Mouse (Mus musculus) limb, embryonic 10.5 days (tissue): ENCODE measurements around the gene Magi1. TPM values are rescaled to one million over a fixed set of nuclear protein-coding genes. Genes with fewer than 3 reads are reported as not detected.
A peak's percentile ranks its signal among the peaks of the same experiment; 100 is the strongest.

Experiments used
- DNase-seq: peaks from one replicate; pipeline ENCODE4 v3.0.0-alpha.2; 2017; ENCODE audit warnings: low spot score
- H3K27ac ChIP-seq: fragments of 300-500 bp; sonication (generic); 2 replicates; pipeline ENCODE4 v1.5.1; 2016; ENCODE audit warnings: mild to moderate bottlenecking
- H3K27me3 ChIP-seq: fragments of 300-500 bp; sonication (generic); 2 replicates; pipeline ENCODE4 v1.6.1; 2016; ENCODE audit warnings: low read depth, mild to moderate bottlenecking; ENCODE audit not compliant: poor library complexity, severe bottlenecking
- H3K36me3 ChIP-seq: fragments of 300-500 bp; sonication (generic); 2 replicates; pipeline ENCODE4 v1.6.1; 2016; ENCODE audit warnings: mild to moderate bottlenecking, moderate library complexity
- H3K4me1 ChIP-seq: fragments of 300-500 bp; sonication (generic); 2 replicates; pipeline ENCODE4 v1.6.1; 2016
- H3K4me3 ChIP-seq: fragments of 300-500 bp; sonication (generic); 2 replicates; pipeline ENCODE4 v1.5.1; 2016; ENCODE audit warnings: mild to moderate bottlenecking, moderate library complexity
- H3K9me3 ChIP-seq: fragments of 300-500 bp; sonication (generic); replicated peaks from 2 replicates; pipeline ENCODE4 v1.6.1; 2016; ENCODE audit warnings: mild to moderate bottlenecking
- WGBS: fragments of 180-500 bp; shearing (Covaris S2); methylation state at CpG from one replicate; pipeline ENCODE4 v1.1.7; 2016; 5-methylcytosine and 5-hydroxymethylcytosine counted together
- polyA plus RNA-seq: library from polyadenylated mRNA; unstranded; fragments of >200 nt; fragmentation: Nextera tagmentation; extraction: Ambion mirVana; gene quantifications from 2 replicates; pipeline ENCODE4 v1.2.1, GENCODE M21; 2016

Magi1 gene
- polyA plus RNA-seq, 1 experiment from 2014 or later: 16.7 TPM

- peak overlapping the region; percentile 61; the same call in 1 of the 2 replicates for H3K27ac ChIP-seq
These were observed 2.0 kb downstream of the Magi1 start for GRCm38 (mm10) chr6:94281606-94282280.

DNA sequence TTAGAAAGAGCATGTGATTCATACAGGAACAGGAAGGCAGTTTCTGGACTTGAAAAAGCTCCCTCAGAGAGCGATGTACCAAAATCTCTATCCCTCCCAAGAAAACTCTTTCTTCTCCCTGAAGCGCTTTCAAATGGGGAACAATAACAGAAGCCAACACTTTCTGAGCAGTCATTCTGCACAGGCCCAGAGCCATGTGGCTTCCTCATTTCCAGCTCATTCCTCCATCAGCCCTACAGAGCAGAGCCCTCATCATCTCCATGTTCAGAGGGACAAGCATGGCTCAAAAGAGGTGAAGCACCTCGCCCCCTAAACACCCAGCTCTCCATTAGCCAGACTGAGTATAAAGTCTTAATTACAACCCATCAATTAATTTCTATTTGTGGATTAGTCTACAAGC is 9.8 kb downstream of the Magi1 start:
- no peaks in the 10 kb centered on the region for H3K36me3 ChIP-seq
- 90% methylated on average over 3 of the region's 3 CpGs for WGBS
- no peaks in the 10 kb centered on the region for H3K27me3 ChIP-seq
- DNase-seq: no peak
- no peak overlapping the region for H3K4me3 ChIP-seq
- peaks cover 10% of the 10 kb centered on the region for H3K4me1 ChIP-seq
- no peak overlapping the region for H3K27ac ChIP-seq
- no peaks in the 10 kb centered on the region for H3K9me3 ChIP-seq

More at GRCm38 (mm10) chr6:94281606-94282280, 2.0 kb downstream of the Magi1 start:
- Histone ChIP-seq H3K36me3 (no peaks in the 10 kb centered on the region), H3K4me3 (peak overlapping the region; percentile 92), H3K27me3 (no peaks in the 10 kb centered on the region), H3K9me3 (no peaks in the 10 kb centered on the region), H3K4me1 (peaks cover 46% of the 10 kb centered on the region)
- 2% methylated on average over 17 of the region's 17 CpGs for WGBS
- DNase-seq: peak; percentile 44

DNA sequence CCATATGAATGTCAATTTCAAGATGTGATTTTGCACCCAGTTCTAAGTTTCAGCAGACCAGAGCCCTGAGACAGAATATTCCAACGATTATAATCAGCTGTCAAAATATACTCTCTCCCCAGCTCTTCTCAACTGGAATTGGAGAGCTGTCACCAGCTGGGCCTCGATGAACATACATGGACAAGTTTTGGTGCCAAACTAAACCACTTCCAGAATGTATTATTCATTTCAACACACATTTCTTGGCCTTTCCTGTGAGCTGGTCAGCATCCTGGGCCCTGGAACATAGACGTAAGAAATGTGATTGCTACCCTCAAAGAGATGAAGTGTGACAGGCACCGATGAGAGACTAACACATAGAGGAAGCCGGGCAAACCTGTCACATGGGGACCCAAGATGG is 13.7 kb downstream of the Magi1 start:
- WGBS: 90% methylated on average over 5 of the region's 5 CpGs
- no peak for DNase-seq
- H3K4me1 ChIP-seq: peaks cover 29% of the 10 kb centered on the region
- H3K9me3 ChIP-seq: no peaks in the 10 kb centered on the region
- H3K27me3 ChIP-seq: no peaks in the 10 kb centered on the region
- no peak overlapping the region for H3K4me3 ChIP-seq
- H3K36me3 ChIP-seq: no peaks in the 10 kb centered on the region
- no peak overlapping the region for H3K27ac ChIP-seq

DNA sequence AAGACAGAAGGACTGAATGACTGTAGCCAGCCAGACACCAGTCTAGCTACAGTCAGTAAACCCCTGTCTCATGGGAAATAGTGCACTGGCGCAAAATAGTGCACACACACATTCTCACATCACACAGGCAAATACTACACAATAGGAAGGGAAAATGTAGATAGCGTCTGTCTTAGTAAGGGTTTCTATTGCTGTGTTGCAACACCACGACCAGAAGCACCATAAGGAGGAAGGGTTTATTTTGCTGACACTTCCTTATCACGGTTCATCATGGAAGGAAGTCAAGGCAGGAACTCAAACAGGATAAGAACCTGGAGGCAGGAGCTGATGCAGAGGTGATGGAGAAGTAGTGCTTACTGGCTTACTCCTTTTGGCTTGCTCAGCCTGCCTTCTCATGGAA is 14.5 kb downstream of the Magi1 start:
- peaks cover 26% of the 10 kb centered on the region for H3K4me1 ChIP-seq
- 83% methylated on average over 4 of the region's 4 CpGs for WGBS
- DNase-seq: no peak

GRCm38 (mm10) chr6:94265244-94265935 is 18.3 kb downstream of the Magi1 start:
- H3K4me1 ChIP-seq: peaks cover 26% of the 10 kb centered on the region
- 55% methylated on average over 3 of the region's 3 CpGs for WGBS
- H3K36me3 ChIP-seq: no peaks in the 10 kb centered on the region
- H3K27ac ChIP-seq: no peak overlapping the region
- no peak for DNase-seq
- H3K4me3 ChIP-seq: no peak overlapping the region
- H3K27me3 ChIP-seq: no peaks in the 10 kb centered on the region
- no peaks in the 10 kb centered on the region for H3K9me3 ChIP-seq

More for the DNA sequence above, 14.5 kb downstream of the Magi1 start:
- Histone ChIP-seq H3K4me3 (no peak overlapping the region), H3K27ac (no peak overlapping the region), H3K9me3 (no peaks in the 10 kb centered on the region), H3K36me3 (no peaks in the 10 kb centered on the region), H3K27me3 (no peaks in the 10 kb centered on the region)

GRCm38 (mm10) chr6:94264183-94264941 is 19.4 kb downstream of the Magi1 start:
- H3K27ac ChIP-seq: no peak overlapping the region

GRCm38 (mm10) chr6:94260831-94261230 is 22.9 kb downstream of the Magi1 start:
- H3K27ac ChIP-seq: no peak overlapping the region
- no peak for DNase-seq
- H3K4me3 ChIP-seq: no peak overlapping the region
- H3K9me3 ChIP-seq: no peaks in the 10 kb centered on the region
- peaks cover 33% of the 10 kb centered on the region for H3K4me1 ChIP-seq
- H3K36me3 ChIP-seq: no peaks in the 10 kb centered on the region
- no peaks in the 10 kb centered on the region for H3K27me3 ChIP-seq
- 96% methylated on average over 5 of the region's 5 CpGs for WGBS

More at GRCm38 (mm10) chr6:94264183-94264941, 19.4 kb downstream of the Magi1 start:
- Histone ChIP-seq H3K27me3 (no peaks in the 10 kb centered on the region), H3K36me3 (no peaks in the 10 kb centered on the region), H3K4me3 (no peak overlapping the region), H3K4me1 (peaks cover 29% of the 10 kb centered on the region), H3K9me3 (no peaks in the 10 kb centered on the region)
- DNase-seq: no peak
- 77% methylated on average over 7 of the region's 7 CpGs for WGBS

- Histone ChIP-seq H3K36me3 (no peaks in the 10 kb centered on the region), H3K4me3 (no peak overlapping the region), H3K9me3 (no peaks in the 10 kb centered on the region), H3K27me3 (no peaks in the 10 kb centered on the region), H3K27ac (no peak overlapping the region), H3K4me1 (peaks cover 38% of the 10 kb centered on the region)
- no peak for DNase-seq
- 88% methylated on average over 2 of the region's 2 CpGs for WGBS
These were observed 23.7 kb downstream of the Magi1 start for GRCm38 (mm10) chr6:94259981-94260380.

- Histone ChIP-seq H3K4me1 (peaks cover 54% of the 10 kb centered on the region), H3K4me3 (no peak overlapping the region), H3K9me3 (no peaks in the 10 kb centered on the region), H3K27ac (no peak overlapping the region), H3K27me3 (no peaks in the 10 kb centered on the region), H3K36me3 (no peaks in the 10 kb centered on the region)
- no peak for DNase-seq
- 74% methylated on average over 3 of the region's 3 CpGs for WGBS
These were observed 25.9 kb downstream of the Magi1 start for GRCm38 (mm10) chr6:94257831-94258173.

GRCm38 (mm10) chr6:94256982-94257830 is 26.5 kb downstream of the Magi1 start:
- H3K36me3 ChIP-seq: no peaks in the 10 kb centered on the region
- WGBS: 67% methylated on average over 12 of the region's 12 CpGs
- peaks cover 54% of the 10 kb centered on the region for H3K4me1 ChIP-seq
- H3K27ac ChIP-seq: no peak overlapping the region
- no peaks in the 10 kb centered on the region for H3K27me3 ChIP-seq
- no peaks in the 10 kb centered on the region for H3K9me3 ChIP-seq
- DNase-seq: no peak
- H3K4me3 ChIP-seq: no peak overlapping the region

DNA sequence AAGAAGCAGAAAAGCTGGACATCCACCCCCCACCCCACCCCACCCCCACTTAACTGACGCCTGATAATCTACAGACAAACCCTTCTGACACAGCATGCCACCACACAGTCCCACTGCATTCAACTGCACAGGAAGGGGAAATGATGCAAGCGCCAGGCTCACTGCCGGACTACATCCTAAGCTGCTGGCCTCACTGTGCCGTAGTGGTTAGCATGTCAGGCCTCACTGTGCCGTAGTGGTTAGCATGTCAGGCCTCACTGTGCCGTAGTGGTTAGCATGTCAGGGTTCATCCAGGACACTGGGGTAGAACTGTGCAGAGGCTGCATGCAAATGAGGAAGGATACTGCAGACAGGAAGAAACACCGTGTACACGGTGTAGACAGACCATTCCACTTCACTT is 29.8 kb downstream of the Magi1 start:
- H3K4me3 ChIP-seq: no peak overlapping the region
- peaks cover 76% of the 10 kb centered on the region for H3K4me1 ChIP-seq
- DNase-seq: no peak
- no peaks in the 10 kb centered on the region for H3K36me3 ChIP-seq
- H3K27me3 ChIP-seq: no peaks in the 10 kb centered on the region
- peak overlapping the region; percentile 62 for H3K27ac ChIP-seq
- H3K9me3 ChIP-seq: no peaks in the 10 kb centered on the region
- 75% methylated on average over 8 of the region's 8 CpGs for WGBS

GRCm38 (mm10) chr6:94251358-94251945 is 32.3 kb downstream of the Magi1 start:
- WGBS: 76% methylated on average over 8 of the region's 8 CpGs
- Histone ChIP-seq H3K27ac (no peak overlapping the region), H3K36me3 (no peaks in the 10 kb centered on the region)

More at GRCm38 (mm10) chr6:94251358-94251945, 32.3 kb downstream of the Magi1 start:
- H3K4me3 ChIP-seq: no peak overlapping the region
- H3K4me1 ChIP-seq: peaks cover 61% of the 10 kb centered on the region
- no peaks in the 10 kb centered on the region for H3K9me3 ChIP-seq
- DNase-seq: no peak
- H3K27me3 ChIP-seq: no peaks in the 10 kb centered on the region
